Mouse (Mus musculus) heart, embryonic 12.5 days (tissue): ENCODE data around the gene Arel1. TPM values are rescaled to one million over a fixed set of nuclear protein-coding genes. Genes with fewer than 3 reads are reported as not detected.
A peak's percentile ranks its signal among the peaks of the same experiment; 100 is the strongest.

Experiments
- ATAC-seq: fragments of 200-750 bp; cut with Nextera tagmentation; 2 replicates; pipeline ENCODE4 v1.8.0; 2017; ENCODE audit warnings: moderate TSS enrichment, moderate library complexity; ENCODE audit not compliant: insufficient number of reproducible peaks, low FRiP score
- H3K27ac ChIP-seq: fragments of 300-500 bp; sonication (generic); 2 replicates; pipeline ENCODE4 v1.5.1; 2016; ENCODE audit warnings: mild to moderate bottlenecking, moderate library complexity; ENCODE audit not compliant: poor library complexity, severe bottlenecking
- H3K27me3 ChIP-seq: fragments of 300-500 bp; sonication (generic); replicated peaks from 2 replicates; pipeline ENCODE4 v1.6.1; 2016; ENCODE audit warnings: mild to moderate bottlenecking, moderate library complexity
- H3K36me3 ChIP-seq: fragments of 300-500 bp; sonication (generic); 2 replicates; pipeline ENCODE4 v1.6.1; 2016; ENCODE audit warnings: mild to moderate bottlenecking, moderate library complexity
- H3K4me1 ChIP-seq: fragments of 300-500 bp; sonication (generic); replicated peaks from 2 replicates; pipeline ENCODE4 v1.6.1; 2016; ENCODE audit warnings: mild to moderate bottlenecking
- H3K4me2 ChIP-seq: fragments of 300-500 bp; sonication (generic); 2 replicates; pipeline ENCODE4 v1.6.1; 2016; ENCODE audit warnings: mild to moderate bottlenecking, moderate library complexity
- H3K4me3 ChIP-seq: fragments of 300-500 bp; sonication (generic); 2 replicates; pipeline ENCODE4 v1.5.1; 2016; ENCODE audit warnings: mild to moderate bottlenecking
- H3K9ac ChIP-seq: fragments of 300-500 bp; sonication (generic); 2 replicates; pipeline ENCODE4 v1.6.1; 2016; ENCODE audit warnings: mild to moderate bottlenecking, moderate library complexity
- H3K9me3 ChIP-seq: fragments of 300-500 bp; sonication (generic); replicated peaks from 2 replicates; pipeline ENCODE4 v1.6.1; 2016; ENCODE audit warnings: mild to moderate bottlenecking, moderate library complexity
- WGBS: fragments of 180-500 bp; shearing (Covaris S2); methylation state at CpG from one replicate; pipeline ENCODE4 v1.1.7; 2016; 5-methylcytosine and 5-hydroxymethylcytosine counted together
- polyA plus RNA-seq: library from polyadenylated mRNA; unstranded; fragments of >200 nt; fragmentation: Nextera tagmentation; extraction: Ambion mirVana; gene quantifications from 2 replicates; pipeline ENCODE4 v1.2.1, GENCODE M21; 2016

Arel1 gene
- polyA plus RNA-seq, 1 experiment from 2014 or later, result 15.4 TPM

GRCm38 (mm10) chr12:84989456-84989855 lies 18.8 kb upstream of the Arel1 start:
- Histone ChIP-seq H3K27ac (no peak overlapping the region), H3K4me3 (no peak overlapping the region), H3K4me1 (no peaks in the 10 kb centered on the region), H3K9me3 (no peaks in the 10 kb centered on the region), H3K27me3 (peaks cover 3% of the 10 kb centered on the region; the same call in 1 of the 2 replicates), H3K9ac (no peak overlapping the region), H3K36me3 (peaks cover 5% of the 10 kb centered on the region), H3K4me2 (no peak overlapping the region)
- WGBS, result 60% methylated on average over 4 of the region's 4 CpGs
- no peak for ATAC-seq

DNA sequence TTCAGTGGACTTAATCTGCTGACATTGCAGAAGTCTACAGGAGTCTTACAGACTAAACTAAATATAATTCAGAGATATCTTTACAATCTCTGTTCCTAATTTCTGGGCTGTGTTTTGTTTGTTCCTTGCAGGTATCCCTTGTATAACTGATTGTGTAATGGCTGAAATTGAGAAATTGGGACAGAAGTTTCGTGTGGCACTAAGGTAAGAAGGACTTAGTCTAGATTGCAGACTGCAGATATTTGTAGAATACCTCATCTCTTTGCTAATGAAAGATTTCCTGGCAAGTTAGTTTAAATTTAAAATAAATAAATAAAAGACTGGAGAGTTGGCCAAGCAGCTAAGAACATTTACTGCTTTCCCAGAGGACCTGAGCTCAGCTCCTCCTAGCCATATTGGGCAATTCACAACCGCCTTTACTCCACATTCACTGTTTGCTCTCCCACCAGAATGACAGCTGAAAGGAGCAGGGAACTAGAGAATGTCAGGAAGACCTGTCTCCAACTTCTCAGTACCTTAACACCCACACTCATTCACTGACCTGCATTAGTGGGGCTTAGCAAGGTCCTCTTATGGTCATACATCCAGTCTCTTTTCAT lies 8.7 kb upstream of the Arel1 start:
- H3K36me3 ChIP-seq, result peaks cover 86% of the 10 kb centered on the region
- 86% methylated on average over 2 of the region's 2 CpGs for WGBS
- ATAC-seq, result no peak

GRCm38 (mm10) chr12:84969656-84970427 lies 858 bp downstream of the Arel1 start:
- Histone ChIP-seq H3K27me3 (no peaks in the 10 kb centered on the region), H3K27ac (peak overlapping the region; percentile 8; the same call in 1 of the 2 replicates)
- WGBS, result 21% methylated on average over 15 of the region's 15 CpGs

More for the DNA sequence above, 8.7 kb upstream of the Arel1 start:
- Histone ChIP-seq H3K9ac (no peak overlapping the region), H3K4me2 (no peak overlapping the region), H3K27ac (no peak overlapping the region), H3K27me3 (no peaks in the 10 kb centered on the region), H3K9me3 (no peaks in the 10 kb centered on the region), H3K4me1 (no peaks in the 10 kb centered on the region), H3K4me3 (no peak overlapping the region)

DNA sequence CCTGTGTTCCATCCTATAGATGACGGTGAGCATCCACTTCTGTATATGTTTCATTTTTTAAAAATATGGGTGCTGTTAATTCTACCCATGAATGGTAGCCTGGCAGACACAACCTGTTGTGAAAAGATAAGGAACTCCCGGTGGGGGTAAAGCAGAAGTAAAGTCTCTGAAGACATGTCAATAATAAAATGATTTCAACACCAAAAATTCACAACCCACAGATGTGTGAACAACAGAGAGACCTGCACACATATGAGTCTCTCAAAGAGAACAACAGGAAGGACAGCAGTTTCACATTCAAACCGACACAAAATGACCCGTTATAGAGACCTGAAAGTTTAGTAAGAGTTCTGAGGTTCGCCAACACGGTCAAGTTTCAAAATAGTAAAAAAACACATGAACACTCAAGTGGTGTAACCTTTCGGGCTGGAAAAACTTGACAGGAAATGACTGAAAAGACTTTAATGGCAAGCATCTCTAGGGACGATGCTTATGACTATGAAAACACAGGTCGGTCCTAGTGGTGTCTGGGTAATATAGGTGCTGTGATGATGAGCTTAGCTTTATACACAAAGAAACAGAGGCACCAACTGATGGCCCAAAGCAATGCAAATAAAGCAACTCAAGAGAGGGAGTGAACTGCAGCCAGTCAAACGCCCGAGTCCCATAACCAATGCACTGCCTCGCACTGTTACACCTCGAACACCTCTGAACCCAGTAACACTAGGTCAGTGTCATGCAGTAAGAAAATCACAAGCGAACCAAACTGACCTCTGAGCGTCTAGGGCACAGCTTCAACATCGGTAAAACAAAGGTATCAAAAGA lies 1.7 kb downstream of the Arel1 start:
- peak overlapping the region; percentile 85 for H3K4me3 ChIP-seq
- WGBS, result 80% methylated on average over 16 of the region's 16 CpGs
- H3K27me3 ChIP-seq, result no peaks in the 10 kb centered on the region
- H3K9me3 ChIP-seq, result no peaks in the 10 kb centered on the region
- H3K4me1 ChIP-seq, result peaks cover 16% of the 10 kb centered on the region
- no peak overlapping the region for H3K27ac ChIP-seq
- peak overlapping the region; percentile 91 for H3K4me2 ChIP-seq
- ATAC-seq, result no peak
- H3K36me3 ChIP-seq, result peaks cover 17% of the 10 kb centered on the region
- H3K9ac ChIP-seq, result peak overlapping the region; percentile 89; the same call in 1 of the 2 replicates

More at GRCm38 (mm10) chr12:84969656-84970427, 858 bp downstream of the Arel1 start:
- Histone ChIP-seq H3K36me3 (peaks cover 22% of the 10 kb centered on the region), H3K4me2 (peak overlapping the region; percentile 91), H3K9me3 (no peaks in the 10 kb centered on the region), H3K4me1 (peaks cover 16% of the 10 kb centered on the region), H3K4me3 (peak overlapping the region; percentile 85), H3K9ac (peak overlapping the region; percentile 89)
- ATAC-seq, result no peak

GRCm38 (mm10) chr12:84962606-84963005 lies 8.1 kb downstream of the Arel1 start:
- Histone ChIP-seq H3K27me3 (no peaks in the 10 kb centered on the region), H3K9ac (no peak overlapping the region; the same call in 1 of the 2 replicates), H3K9me3 (no peaks in the 10 kb centered on the region), H3K4me2 (peak overlapping the region; percentile 53), H3K36me3 (peaks cover 17% of the 10 kb centered on the region), H3K27ac (peak overlapping the region; percentile 70), H3K4me1 (peaks cover 26% of the 10 kb centered on the region), H3K4me3 (no peak overlapping the region)
- WGBS, result 20% methylated on average over 7 of the region's 7 CpGs
- peak; percentile 93 for ATAC-seq

- no peak overlapping the region for H3K27ac ChIP-seq
- H3K4me2 ChIP-seq, result no peak overlapping the region
- WGBS, result 67% methylated on average over 1 of the region's 1 CpGs
- H3K4me1 ChIP-seq, result peaks cover 26% of the 10 kb centered on the region
- H3K9me3 ChIP-seq, result no peaks in the 10 kb centered on the region
- H3K36me3 ChIP-seq, result peaks cover 19% of the 10 kb centered on the region
- no peaks in the 10 kb centered on the region for H3K27me3 ChIP-seq
- no peak overlapping the region for H3K9ac ChIP-seq
- no peak for ATAC-seq
- no peak overlapping the region for H3K4me3 ChIP-seq
Observed at GRCm38 (mm10) chr12:84958794-84959356, 11.8 kb downstream of the Arel1 start.

DNA sequence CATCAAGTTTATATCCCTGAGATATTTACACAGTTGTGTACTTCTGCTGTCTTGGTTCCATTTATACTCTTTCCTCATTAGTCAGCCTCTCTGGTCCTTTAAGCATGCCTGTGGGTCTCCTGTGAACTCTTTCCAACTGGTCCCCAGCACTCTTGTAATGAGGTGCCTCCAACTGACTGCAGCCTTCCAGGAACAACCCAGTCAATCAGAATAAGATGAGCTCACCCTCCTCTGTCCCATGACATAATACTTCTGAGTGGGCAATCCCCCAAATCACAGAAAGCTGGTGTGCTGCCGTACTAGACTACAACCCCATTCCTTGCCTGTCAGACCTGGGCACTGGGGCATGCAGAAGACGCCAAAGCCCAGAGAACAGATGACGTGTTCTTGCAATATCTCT lies 14.4 kb downstream of the Arel1 start:
- Histone ChIP-seq H3K36me3 (peaks cover 21% of the 10 kb centered on the region), H3K4me3 (no peak overlapping the region), H3K4me2 (no peak overlapping the region), H3K9ac (no peak overlapping the region), H3K4me1 (peaks cover 11% of the 10 kb centered on the region; the same call in 1 of the 2 replicates), H3K9me3 (no peaks in the 10 kb centered on the region), H3K27me3 (no peaks in the 10 kb centered on the region), H3K27ac (no peak overlapping the region)
- 94% methylated on average over 3 of the region's 3 CpGs for WGBS
- no peak for ATAC-seq

DNA sequence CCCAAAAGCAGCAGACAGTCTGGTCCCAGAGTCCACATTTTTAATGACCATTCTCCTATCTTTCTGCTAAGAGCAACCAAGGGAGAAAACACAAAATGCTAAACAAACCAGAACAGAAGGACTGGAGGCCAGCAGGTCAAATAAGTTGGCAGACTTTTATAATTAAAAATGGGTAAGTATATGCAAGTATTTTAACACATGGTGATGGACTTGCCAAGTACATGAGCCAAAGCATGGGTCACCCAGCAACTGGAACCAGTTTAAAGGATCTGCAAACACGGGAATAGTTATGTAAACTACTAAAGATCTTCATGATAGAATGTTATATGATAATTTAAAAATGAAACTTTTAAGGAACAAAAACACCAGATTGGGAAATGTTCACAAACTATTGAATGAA lies 18.3 kb downstream of the Arel1 start:
- Histone ChIP-seq H3K36me3 (peaks cover 27% of the 10 kb centered on the region), H3K4me3 (no peak overlapping the region), H3K4me1 (peaks cover 22% of the 10 kb centered on the region), H3K27me3 (no peaks in the 10 kb centered on the region), H3K27ac (no peak overlapping the region), H3K9me3 (no peaks in the 10 kb centered on the region), H3K4me2 (no peak overlapping the region), H3K9ac (no peak overlapping the region)
- ATAC-seq, result no peak
- 73% methylated on average over 1 of the region's 1 CpGs for WGBS

DNA sequence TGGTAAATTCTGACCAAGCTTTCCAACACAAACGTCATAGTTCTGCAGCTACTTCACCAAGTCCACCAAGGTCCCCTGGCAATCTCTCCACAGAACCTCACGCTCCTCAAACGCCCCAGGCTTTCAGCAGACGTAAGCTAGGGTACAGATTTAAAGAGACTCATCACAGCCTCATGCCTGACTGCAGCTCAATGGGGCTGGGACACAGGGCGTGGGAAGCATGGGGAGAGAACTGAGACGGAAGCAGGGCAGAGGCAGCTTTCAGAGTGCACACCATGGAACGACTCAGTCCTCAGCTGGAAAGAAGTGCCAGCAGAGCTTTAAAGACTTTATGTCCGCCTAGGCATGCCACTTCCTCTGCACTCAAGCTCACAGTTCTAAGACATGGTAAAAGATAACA lies 19.2 kb downstream of the Arel1 start:
- H3K9ac ChIP-seq, result no peak overlapping the region
- H3K27ac ChIP-seq, result no peak overlapping the region
- H3K27me3 ChIP-seq, result no peaks in the 10 kb centered on the region
- H3K36me3 ChIP-seq, result peaks cover 35% of the 10 kb centered on the region
- peaks cover 22% of the 10 kb centered on the region for H3K4me1 ChIP-seq
- no peak for ATAC-seq
- H3K4me3 ChIP-seq, result no peak overlapping the region
- 72% methylated on average over 8 of the region's 8 CpGs for WGBS
- H3K9me3 ChIP-seq, result no peaks in the 10 kb centered on the region
- no peak overlapping the region for H3K4me2 ChIP-seq

- H3K36me3 ChIP-seq, result peaks cover 35% of the 10 kb centered on the region
- no peak overlapping the region for H3K9ac ChIP-seq
- no peak overlapping the region for H3K4me2 ChIP-seq
- no peak overlapping the region for H3K27ac ChIP-seq
- H3K4me3 ChIP-seq, result no peak overlapping the region
- no peak for ATAC-seq
- no peaks in the 10 kb centered on the region for H3K27me3 ChIP-seq
- no peaks in the 10 kb centered on the region for H3K9me3 ChIP-seq
- peaks cover 22% of the 10 kb centered on the region for H3K4me1 ChIP-seq
- 77% methylated on average over 6 of the region's 6 CpGs for WGBS
Observed at GRCm38 (mm10) chr12:84950763-84951162, 19.9 kb downstream of the Arel1 start.
